Mouse (Mus musculus) activated CD4-positive, CD25-positive, alpha-beta regulatory T cell (primary cell): ENCODE data around the gene Rnf215. TPM values are rescaled to one million over a fixed set of nuclear protein-coding genes. Genes with fewer than 3 reads are reported as not detected.

Source experiments
- polyA plus RNA-seq, 2 experiments: library from polyadenylated mRNA; unstranded; fragments of 100-300 nt; shearing (Covaris generic); gene quantifications; one replicate each; pipeline ENCODE4 v1.2.1; 2017

Gene Rnf215
- 10 to 100 TPM; 39.7 to 53.0 TPM for polyA plus RNA-seq

GRCm38 (mm10) chr11:4134986-4135935, at the start of gene Rnf215:
Gene Rnf215 (plus strand): TSS chr11:4135202.

GRCm38 (mm10) chr11:4095171-4096053, 39.6 kb upstream of the Rnf215 start, which contains the start of gene Mtfp1:
Gene Mtfp1 (minus strand): TSS chr11:4095445.

GRCm38 (mm10) chr11:4122742-4123579, 12.0 kb upstream of the Rnf215 start, which contains the start of gene Sec14l2:
Gene Sec14l2 (minus strand): TSS chr11:4123415.

GRCm38 (mm10) chr11:4159808-4160708, 25.1 kb downstream of the Rnf215 start, which contains the start of the genes Ccdc157 and Sf3a1:
Gene Ccdc157 (minus strand): TSS chr11:4160293.
Gene Sf3a1 (plus strand): TSS chr11:4160350.

GRCm38 (mm10) chr11:4186486-4187317, 51.7 kb downstream of the Rnf215 start, which contains the start of gene Tbc1d10a:
Gene Tbc1d10a (plus strand): TSS chr11:4186789.

Other genes with a start within 250 kb of the Rnf215 start
- not detected for gene 4921536K21Rik, start 240.1 kb upstream of the Rnf215 start, polyA plus RNA-seq
- under 1 TPM in 1 of 2 experiments, not detected in 1; 0.23 TPM for gene Dusp18, start 240.0 kb upstream of the Rnf215 start, polyA plus RNA-seq
- 1 to 10 TPM in 1 of 2 experiments, under 1 TPM in 1; 0.93 to 1.2 TPM for gene Slc35e4, start 220.5 kb upstream of the Rnf215 start, polyA plus RNA-seq
- gene Tcn2, start 203.0 kb upstream of the Rnf215 start, polyA plus RNA-seq: 10 to 100 TPM; 13.6 to 34.9 TPM
- 10 to 100 TPM; 65.1 to 85.9 TPM for gene Pes1, start 171.2 kb upstream of the Rnf215 start, polyA plus RNA-seq
- under 1 TPM in 1 of 2 experiments, not detected in 1; 0.16 TPM for gene 4930556J24Rik, start 158.4 kb upstream of the Rnf215 start, polyA plus RNA-seq
- gene Gal3st1, start 151.6 kb upstream of the Rnf215 start, polyA plus RNA-seq: under 1 TPM in 1 of 2 experiments, not detected in 1; 0.36 TPM
- gene Sec14l4, start 103.7 kb upstream of the Rnf215 start, polyA plus RNA-seq: under 1 TPM in 1 of 2 experiments, not detected in 1; 0.23 TPM
- gene Sec14l3, start 70.4 kb upstream of the Rnf215 start, polyA plus RNA-seq: not detected
- 1 to 10 TPM; 1.6 to 2.1 TPM for gene Mtfp1, start 39.8 kb upstream of the Rnf215 start, polyA plus RNA-seq
- gene Sec14l2, start 11.8 kb upstream of the Rnf215 start, polyA plus RNA-seq: 1 to 10 TPM in 1 of 2 experiments, under 1 TPM in 1; 0.64 to 1.6 TPM
- 1 to 10 TPM; 1.5 to 2.9 TPM for gene Ccdc157, start 25.1 kb downstream of the Rnf215 start, polyA plus RNA-seq
- 10 to 100 TPM; 47.2 to 68.5 TPM for gene Sf3a1, start 25.1 kb downstream of the Rnf215 start, polyA plus RNA-seq
- 10 to 100 TPM; 88.5 to 90.6 TPM for gene Tbc1d10a, start 51.6 kb downstream of the Rnf215 start, polyA plus RNA-seq
- 10 to 100 TPM; 47.4 to 66.5 TPM for gene Castor1, start 83.0 kb downstream of the Rnf215 start, polyA plus RNA-seq
- gene Osm, start 101.2 kb downstream of the Rnf215 start, polyA plus RNA-seq: 10 to 100 TPM; 29.3 to 38.8 TPM
- gene Lif, start 122.4 kb downstream of the Rnf215 start, polyA plus RNA-seq: 1 to 10 TPM; 5.1 to 9.3 TPM